Mouse (Mus musculus) cerebellum, adult 2 months (tissue): ENCODE results near the gene H3f3a.

ENCODE experiments used
- CTCF ChIP-seq: fragments of 200-500 bp; IDR thresholded peaks from 2 replicates; pipeline ENCODE4 v1.5.1; 2011; ENCODE audit warnings: low read depth, mild to moderate bottlenecking, control low read depth, low read length, moderate library complexity, borderline replicate concordance; ENCODE audit not compliant: insufficient read depth
- POLR2A ChIP-seq: fragments of 200-500 bp; IDR thresholded peaks from 2 replicates; pipeline ENCODE4 v1.6.1; 2011; ENCODE audit warnings: low read length, control low read depth, borderline replicate concordance; ENCODE audit not compliant: insufficient read depth

DNA sequence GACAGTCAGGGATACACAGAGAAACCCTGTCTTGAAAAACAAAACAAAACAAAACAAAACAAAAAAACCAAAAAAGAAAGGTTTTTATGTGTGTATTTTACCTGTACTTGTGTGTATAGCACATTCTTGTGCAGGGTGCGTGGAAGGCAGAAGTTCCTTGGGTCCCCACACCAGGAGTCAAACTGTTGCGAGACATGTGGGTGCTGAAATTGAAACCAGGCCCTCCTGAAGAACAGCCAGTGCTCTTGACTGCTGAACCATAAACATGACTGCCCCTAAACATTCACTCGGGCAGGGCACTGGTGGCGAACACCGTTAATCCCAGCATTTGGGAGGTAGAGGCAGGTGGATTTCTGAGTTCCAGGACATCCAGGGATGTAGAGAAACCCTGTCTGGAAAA, 13.7 kb downstream of the H3f3a start:
- TF ChIP-seq POLR2A (no peak), CTCF (no peak)
